Mouse (Mus musculus) activated CD4-positive, CD25-positive, alpha-beta regulatory T cell, adult 4 months (primary cell): ENCODE measurements around the gene Klk1b4. TPM values are rescaled to one million over a fixed set of nuclear protein-coding genes. Genes with fewer than 3 reads are reported as not detected.
"Not testable (repeated sequence)": the region's sequence is repeated elsewhere in the genome, so short reads cannot be mapped to it uniquely, and the experiment has no call there.

Source experiments
- ATAC-seq: one replicate; pipeline ENCODE4 v1.8.0; 2017
- polyA plus RNA-seq, 2 experiments: library from polyadenylated mRNA; unstranded; fragments of 100-300 nt; shearing (Covaris generic); gene quantifications; one replicate each; pipeline ENCODE4 v1.2.1; 2017

The Klk1b4 gene
- not detected for polyA plus RNA-seq

- ATAC-seq: not testable (repeated sequence)
These were observed at the start of gene Klk1b4 for GRCm38 (mm10) chr7:44207135-44207534. Gene Klk1b4, plus strand, starts transcription at chr7:44207435.

DNA sequence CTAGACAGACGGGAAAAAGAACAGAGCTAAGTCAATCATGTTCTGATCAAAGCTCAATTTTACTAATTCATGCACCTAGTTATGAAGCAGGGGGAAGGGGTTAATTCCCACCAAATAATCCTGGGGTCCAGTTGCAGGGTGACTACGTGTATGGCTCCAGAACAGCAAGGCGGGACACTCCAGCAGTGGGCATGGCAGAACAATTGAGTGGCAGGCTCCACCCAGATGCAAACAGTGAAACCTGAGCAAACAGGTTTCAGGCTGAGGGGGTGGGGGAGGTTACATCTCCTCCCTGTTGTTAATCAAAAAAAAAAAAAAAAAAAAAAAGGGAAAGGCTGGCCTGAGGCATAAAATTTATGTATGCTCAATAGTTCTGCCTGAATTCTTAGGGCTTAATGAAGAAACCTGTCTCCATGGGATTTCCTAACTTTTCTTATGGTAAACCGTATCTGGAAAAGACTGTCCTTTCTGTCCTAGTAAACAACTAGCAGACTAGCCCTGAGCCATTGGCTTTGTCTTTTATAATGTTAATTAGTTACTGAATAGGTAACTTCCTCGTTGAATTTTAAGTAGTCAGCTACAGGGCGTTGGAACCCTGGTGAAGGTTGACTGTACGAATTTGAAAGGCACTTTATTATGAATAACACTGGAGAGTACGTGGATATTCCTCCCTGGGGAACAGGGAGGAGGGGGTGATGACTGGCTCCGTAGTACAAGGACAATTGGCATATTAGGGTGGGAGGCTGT lies 27.8 kb upstream of the Klk1b4 start:
- no peak for ATAC-seq

- ATAC-seq: not testable (repeated sequence)
These were observed 20.7 kb upstream of the Klk1b4 start for GRCm38 (mm10) chr7:44186516-44186915.

- not testable (repeated sequence) for ATAC-seq
These were observed 19.3 kb upstream of the Klk1b4 start, which contains the start of gene Klk1b24 for GRCm38 (mm10) chr7:44187936-44188335. Gene Klk1b24, plus strand, starts transcription at chr7:44188236.

DNA sequence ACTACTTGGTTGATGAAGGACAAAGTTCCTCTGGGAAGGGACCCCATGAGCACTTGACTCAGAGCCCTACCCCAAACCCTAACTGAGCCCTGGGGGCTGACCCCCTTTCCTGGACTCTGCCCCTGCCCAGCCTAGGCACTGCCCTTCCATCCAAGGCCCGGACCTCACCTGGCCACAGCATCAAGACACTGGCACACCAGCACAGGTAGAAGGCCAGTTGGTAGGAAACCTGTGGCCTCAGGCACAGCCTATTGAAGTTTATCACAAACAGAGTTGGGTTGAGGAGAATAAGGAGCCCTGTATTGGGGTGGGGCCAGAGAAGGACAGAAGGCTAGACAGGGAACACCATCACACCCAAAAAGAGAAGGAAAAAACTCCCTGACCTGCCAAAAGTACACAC lies 13.8 kb upstream of the Klk1b4 start:
- not testable (repeated sequence) for ATAC-seq

GRCm38 (mm10) chr7:44197891-44198290 lies 9.3 kb upstream of the Klk1b4 start, which contains the start of gene Klk1b3:
Gene Klk1b3, plus strand, starts transcription at chr7:44198191.
- ATAC-seq: no peak

DNA sequence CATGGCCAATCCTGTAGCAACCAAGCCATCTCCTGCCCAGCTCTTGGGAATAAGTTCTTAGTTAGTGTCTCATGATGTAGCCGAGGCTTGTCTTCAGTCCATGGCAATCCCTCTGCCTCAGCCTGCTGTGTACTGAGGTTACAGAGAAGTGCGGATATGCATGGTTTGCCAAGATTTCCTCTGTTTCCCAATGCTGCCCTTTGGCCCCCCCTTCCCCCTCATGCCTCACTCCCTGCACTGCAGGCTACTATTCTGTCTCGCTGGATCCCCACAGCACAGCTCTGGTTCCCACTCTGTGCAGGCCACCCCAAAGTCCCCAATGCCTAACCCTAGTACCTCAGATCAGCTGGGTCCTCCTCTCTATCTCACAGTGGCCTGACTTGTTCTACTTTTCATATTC lies 1.1 kb downstream of the Klk1b4 start:
- no peak for ATAC-seq

GRCm38 (mm10) chr7:44215645-44216044 lies 8.4 kb downstream of the Klk1b4 start, which contains the start of gene Klk1b5:
Gene Klk1b5, plus strand, starts transcription at chr7:44215945.
- no peak for ATAC-seq

GRCm38 (mm10) chr7:44221601-44222000 lies 14.4 kb downstream of the Klk1b4 start:
- ATAC-seq: not testable (repeated sequence)

DNA sequence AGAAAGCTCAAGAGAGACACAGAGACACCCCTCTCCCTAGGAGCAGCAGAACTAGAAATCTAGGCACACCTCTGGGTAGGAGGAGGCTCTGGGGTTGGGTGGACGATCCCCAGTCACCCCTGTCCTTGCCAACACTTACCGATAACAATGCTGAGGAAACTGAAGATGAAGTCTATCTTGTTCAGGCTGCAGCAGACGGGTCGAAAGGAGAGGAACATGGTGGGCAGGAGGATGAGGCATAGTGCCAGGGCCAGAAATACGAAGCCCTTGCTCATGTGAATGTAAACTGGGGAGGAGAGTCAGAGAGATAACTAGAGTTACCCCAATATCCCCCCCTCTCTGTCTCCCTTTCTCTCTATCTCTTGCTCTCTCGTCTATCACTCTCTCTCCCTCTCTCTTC lies 15.1 kb downstream of the Klk1b4 start:
- not testable (repeated sequence) for ATAC-seq

DNA sequence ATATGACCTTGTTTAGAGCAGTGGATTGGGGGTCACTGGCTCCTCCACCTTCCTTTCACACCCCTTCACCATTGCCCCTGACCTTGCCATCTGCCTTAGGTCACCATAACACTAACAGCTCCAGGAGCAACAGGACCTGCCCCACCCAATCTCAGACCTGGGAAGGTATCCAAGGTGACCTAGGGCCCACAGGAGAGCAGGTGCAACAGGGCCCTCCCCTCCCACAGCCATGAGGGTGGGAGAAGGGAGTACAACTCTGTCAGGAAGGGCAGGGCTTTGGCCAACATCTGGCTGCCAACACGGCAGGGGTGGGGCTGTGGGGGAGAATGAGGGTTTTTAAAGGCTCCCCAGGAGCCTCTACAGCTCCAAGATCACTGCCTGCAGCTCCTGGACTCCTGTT lies 17.8 kb downstream of the Klk1b4 start, which contains the start of gene Klk1:
Klk1 (plus strand) TSS at position 285 of the 400 bp plus-strand sequence.
- ATAC-seq: no peak

GRCm38 (mm10) chr7:44235909-44236308 lies 28.7 kb downstream of the Klk1b4 start, which contains the start of gene Gm36864:
Gene Gm36864, plus strand, starts transcription at chr7:44236177.
- no peak for ATAC-seq

DNA sequence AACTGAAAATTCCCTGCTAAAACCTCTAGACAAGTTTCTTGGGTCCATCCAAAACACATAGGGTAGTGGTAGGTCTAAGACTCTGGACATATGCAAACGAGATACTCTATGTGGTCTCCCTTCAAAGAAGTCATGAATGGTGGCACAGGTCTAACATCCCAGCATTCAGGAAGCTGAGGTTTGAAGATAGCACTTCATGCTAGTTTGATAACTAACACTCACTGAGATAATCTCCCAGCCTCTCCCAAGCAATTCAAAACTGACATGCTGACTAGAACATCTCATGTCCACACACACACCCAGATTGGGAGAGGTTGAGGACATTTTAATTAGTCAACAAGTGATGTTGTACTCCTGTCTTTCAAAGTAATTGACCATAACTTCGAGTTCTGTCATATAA lies 32.7 kb downstream of the Klk1b4 start:
- no peak for ATAC-seq

DNA sequence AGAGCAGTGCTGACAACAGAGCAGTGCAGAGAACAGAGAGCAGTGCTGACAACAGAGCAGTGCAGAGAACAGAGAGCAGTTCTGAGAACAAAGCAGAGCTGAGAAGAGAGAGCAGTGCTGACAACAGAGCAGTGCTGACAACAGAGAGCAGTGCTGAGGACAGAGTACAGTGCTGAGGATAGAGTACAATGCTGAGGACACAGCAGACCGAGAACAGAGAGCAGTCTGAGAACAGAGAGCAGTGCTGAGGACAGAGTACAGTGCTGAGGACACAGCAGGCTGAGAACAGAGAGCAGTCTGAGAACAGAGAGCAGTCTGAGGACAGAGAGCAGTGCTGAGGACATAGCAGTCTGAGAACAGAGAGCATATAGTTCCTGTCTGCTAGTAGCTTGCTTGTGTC lies 33.5 kb downstream of the Klk1b4 start:
- no peak for ATAC-seq

GRCm38 (mm10) chr7:44241163-44241562 lies 33.9 kb downstream of the Klk1b4 start:
- ATAC-seq: no peak

DNA sequence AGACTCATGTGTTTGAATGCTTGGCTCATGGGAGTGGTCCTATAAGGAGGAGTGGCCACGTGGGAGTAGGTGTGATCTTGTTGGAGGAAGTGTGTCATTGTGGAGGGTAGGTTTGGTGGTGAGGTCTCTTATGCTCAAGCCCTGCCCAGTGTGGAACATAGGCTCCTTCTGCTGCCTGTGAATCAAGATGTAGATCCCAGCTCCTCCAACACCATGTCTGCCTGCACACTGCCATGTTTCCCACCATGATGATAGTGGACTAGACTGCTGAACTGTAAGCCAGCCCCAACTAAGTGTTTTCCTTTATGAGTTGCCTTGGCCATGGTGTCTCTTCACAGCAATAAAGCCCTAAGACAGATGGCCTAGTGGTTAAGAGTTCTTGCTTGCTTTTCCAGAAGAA lies 36.8 kb downstream of the Klk1b4 start:
- ATAC-seq: no peak

DNA sequence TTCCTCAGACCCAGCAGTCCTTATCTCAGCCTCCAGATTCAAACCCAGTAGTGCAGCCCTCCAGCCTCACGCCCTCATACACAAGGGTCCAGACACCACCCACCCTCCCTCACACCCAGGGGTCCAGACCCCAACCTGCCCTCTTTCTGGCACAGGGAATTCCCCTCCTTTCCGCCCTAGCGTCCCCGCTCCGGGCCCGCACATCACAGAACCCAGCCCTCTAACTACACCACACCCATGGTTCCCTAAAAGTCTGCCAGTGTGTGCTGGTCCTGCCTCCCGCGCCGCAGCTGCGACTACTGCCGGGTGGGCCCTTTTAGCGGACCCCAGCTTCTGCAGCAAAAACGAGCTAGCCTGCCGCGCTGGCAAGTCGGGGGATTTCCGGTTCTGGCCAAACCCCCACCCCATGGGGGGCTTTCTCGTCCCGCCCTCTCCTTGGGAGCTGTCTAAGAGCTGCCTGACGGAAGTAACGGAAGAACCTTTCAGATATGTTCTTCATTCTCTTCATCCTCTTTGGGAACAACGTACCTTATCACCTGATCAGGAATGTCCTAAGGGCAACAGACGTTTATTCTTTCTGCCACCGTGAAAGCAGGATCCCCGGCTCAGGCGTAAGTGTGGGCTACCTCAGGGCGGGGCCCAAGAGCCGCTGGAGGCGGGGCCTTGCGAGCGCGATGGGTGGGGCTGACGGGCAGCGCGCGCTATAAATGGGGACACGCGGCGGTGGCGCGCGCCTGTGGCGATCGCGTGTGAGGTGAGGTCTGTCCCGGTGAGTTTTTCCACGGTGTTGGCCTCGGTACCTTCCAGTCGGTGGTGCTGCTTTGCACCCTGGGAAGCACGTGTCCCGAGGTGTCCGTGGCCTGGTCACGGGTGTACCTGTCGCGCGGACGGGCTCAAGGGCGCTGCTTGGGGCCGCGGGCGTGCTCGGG lies 39.1 kb downstream of the Klk1b4 start, which contains the start of the genes 1700028J19Rik and 2410002F23Rik:
1700028J19Rik (minus strand) TSS at position 641 of the 929 bp plus-strand sequence.
2410002F23Rik (plus strand) TSS at position 668 of the 929 bp plus-strand sequence.
- peak; percentile 79 for ATAC-seq

DNA sequence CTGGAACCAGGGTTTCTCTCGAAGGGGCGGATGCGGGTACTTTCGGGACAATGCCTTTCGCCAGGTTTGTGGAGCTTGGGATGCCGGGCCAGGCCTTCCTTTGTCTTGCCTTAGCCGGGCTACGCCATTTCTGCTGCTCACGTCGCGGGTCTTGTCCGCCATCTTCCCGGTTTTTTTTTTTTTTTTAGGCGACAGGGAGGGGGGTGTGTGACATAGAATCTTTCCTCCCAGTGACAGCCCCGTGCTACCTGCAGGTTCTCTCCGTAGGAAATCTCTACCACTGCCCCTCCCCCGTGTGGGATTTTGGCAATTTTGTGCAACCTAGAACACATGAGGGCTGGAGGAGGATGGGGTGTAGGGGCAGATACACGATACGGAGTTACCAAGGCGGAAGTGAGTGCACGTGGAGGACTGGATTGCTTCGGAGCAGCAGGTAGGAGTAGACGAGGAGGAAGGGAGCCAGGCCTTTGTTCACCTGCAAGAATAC lies 39.8 kb downstream of the Klk1b4 start:
- peak; percentile 44 for ATAC-seq

DNA sequence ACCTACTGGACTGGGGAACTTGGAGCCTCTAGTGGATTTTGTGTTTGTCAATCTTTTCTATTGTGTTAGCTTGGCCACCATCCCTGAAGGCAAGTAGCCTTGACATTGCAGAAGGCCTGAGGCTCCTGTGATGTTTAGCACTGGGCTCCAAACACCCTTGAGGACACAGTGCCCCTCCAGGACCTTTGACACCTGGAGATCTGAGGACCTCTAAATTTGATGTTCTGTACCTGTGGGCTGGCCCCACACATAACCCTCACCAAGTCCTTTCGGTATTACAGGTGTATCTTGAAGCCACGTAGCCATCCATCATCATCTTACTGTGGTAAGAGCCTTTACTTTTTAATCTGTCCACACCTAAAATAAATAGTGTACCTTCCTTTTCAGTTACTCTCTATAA lies 40.7 kb downstream of the Klk1b4 start:
- ATAC-seq: no peak

GRCm38 (mm10) chr7:44249248-44249647 lies 42.0 kb downstream of the Klk1b4 start:
- ATAC-seq: no peak

DNA sequence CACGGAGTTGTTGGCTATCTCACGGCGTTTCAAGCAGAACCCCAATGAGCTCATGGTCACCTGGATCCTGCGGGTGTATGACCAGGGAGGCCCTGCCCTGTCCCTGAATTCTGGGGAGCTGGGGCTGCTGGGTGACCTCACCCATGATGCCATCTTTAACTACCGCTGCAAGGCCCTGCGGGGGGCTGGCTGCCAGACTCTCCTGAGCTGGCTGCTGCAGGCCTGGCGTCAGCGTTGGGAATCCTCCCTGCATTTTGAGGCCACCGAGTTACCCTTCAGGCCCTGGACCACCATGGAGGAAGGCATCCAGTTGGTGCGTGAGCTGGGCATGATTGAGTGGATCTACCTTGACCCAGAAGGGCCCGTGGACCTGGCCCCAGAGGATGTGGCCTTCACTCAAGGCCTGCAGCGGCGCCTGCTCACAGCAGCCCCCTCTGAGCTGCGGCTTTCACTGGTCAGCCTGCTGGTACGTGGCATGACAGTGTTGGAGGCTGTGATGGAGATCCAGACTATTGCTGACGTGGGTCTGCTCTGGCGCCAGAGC lies 43.6 kb downstream of the Klk1b4 start:
- not testable (repeated sequence) for ATAC-seq

DNA sequence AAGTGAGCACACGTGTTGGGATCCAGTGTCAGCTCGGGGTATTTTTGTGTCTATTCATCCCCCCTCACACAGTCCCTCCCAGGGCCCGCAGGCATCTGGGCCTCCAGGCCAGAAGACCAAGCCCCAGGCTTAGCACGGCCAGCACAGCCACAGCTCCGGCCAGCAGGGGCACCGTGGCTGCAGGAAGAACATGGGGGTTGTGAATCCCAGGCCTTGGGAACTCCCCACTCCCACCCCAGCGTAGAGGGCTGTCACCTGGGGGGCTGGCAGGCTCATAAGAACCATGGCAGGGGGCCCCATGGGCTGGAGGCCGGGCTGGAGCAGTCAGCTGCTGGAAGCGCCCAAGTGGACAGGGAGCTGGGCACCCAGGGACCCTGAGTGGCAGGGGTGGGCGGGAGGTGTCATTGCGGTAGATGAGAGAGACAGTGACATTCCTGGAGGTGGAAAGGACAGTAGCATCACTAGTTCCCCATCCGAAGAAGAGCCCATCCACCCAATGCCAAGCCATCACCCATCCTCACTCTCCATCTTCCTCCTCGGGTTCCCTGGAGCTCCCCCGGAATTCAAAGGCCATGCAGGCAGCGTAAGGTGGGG lies 45.9 kb downstream of the Klk1b4 start:
- ATAC-seq: no peak
